Mouse (Mus musculus) CH12.LX (cell line): ENCODE results near the gene Cdhr1.

ENCODE experiments used
- BHLHE40 ChIP-seq: IDR thresholded peaks from 2 replicates; pipeline ENCODE4 v1.6.1; 2011; ENCODE audit warnings: mild to moderate bottlenecking, low read depth, low read length, improper control_type of control experiment
- CHD2 ChIP-seq: IDR thresholded peaks from 2 replicates; pipeline ENCODE4 v1.6.1; 2011; ENCODE audit warnings: low read length, improper control_type of control experiment
- CTCF ChIP-seq, 2 experiments: IDR thresholded peaks in 1 of 2; conservative IDR thresholded peaks in 1 of 2; 2 replicates each; pipeline ENCODE4 v1.5.1; 2011 to 2012; ENCODE audit warnings: low read depth in 2 of 2, low read length in 2 of 2, improper control_type of control experiment in 1 of 2, inconsistent platforms in 1 of 2, mild to moderate bottlenecking in 1 of 2, moderate library complexity in 1 of 2
- EP300 ChIP-seq: IDR thresholded peaks from 2 replicates; pipeline ENCODE4 v1.6.1; 2011; ENCODE audit warnings: low read length, improper control_type of control experiment
- GABPA ChIP-seq: IDR thresholded peaks from 2 replicates; pipeline ENCODE4 v1.6.1; 2012; ENCODE audit warnings: low read depth, low read length, improper control_type of control experiment, inconsistent platforms; ENCODE audit not compliant: insufficient replicate concordance
- HCFC1 ChIP-seq: IDR thresholded peaks from 2 replicates; pipeline ENCODE4 v1.6.1; 2012; ENCODE audit warnings: low read depth, mild to moderate bottlenecking, inconsistent platforms, low read length, improper control_type of control experiment
- MAZ ChIP-seq: IDR thresholded peaks from 2 replicates; pipeline ENCODE4 v1.6.1; 2012; ENCODE audit warnings: low read depth, mild to moderate bottlenecking, inconsistent platforms, low read length, improper control_type of control experiment, moderate library complexity
- NELFE ChIP-seq: IDR thresholded peaks from 2 replicates; pipeline ENCODE4 v1.6.1; 2011; ENCODE audit warnings: low read depth, low read length, improper control_type of control experiment
- POLR2A ChIP-seq: IDR thresholded peaks from 2 replicates; pipeline ENCODE4 v1.6.1; 2011; ENCODE audit warnings: low read depth, mild to moderate bottlenecking, improper control_type of control experiment, low read length
- RAD21 ChIP-seq: IDR thresholded peaks from 2 replicates; pipeline ENCODE4 v1.6.1; 2011; ENCODE audit warnings: low read depth, mild to moderate bottlenecking, low read length, improper control_type of control experiment, moderate library complexity
- RCOR1 ChIP-seq: conservative IDR thresholded peaks from 2 replicates; pipeline ENCODE4 v1.6.1; 2012; ENCODE audit warnings: low read depth, mild to moderate bottlenecking, inconsistent platforms, low read length, improper control_type of control experiment
- UBTF ChIP-seq: IDR thresholded peaks from 2 replicates; pipeline ENCODE4 v1.6.1; 2012; ENCODE audit warnings: low read depth, mild to moderate bottlenecking, inconsistent platforms, low read length, improper control_type of control experiment, moderate library complexity
- USF1 ChIP-seq: IDR thresholded peaks from 2 replicates; pipeline ENCODE4 v1.6.1; 2014; ENCODE audit warnings: low read depth, mild to moderate bottlenecking, inconsistent platforms, low read length, improper control_type of control experiment

GRCm38 (mm10) chr14:37027951-37028350 is 70.2 kb downstream of the Cdhr1 start:
- TF ChIP-seq CTCF (conservative IDR thresholded peaks at IDR 0.05 in 1 of 2, IDR thresholded peaks at IDR 0.05 in 1 of 2; ENCODE audit: low read depth in 2 of 2, low read length in 2 of 2), result no peak
- no peak for TF ChIP-seq CHD2
- TF ChIP-seq UBTF, result no peak
- no peak for TF ChIP-seq RCOR1
- TF ChIP-seq POLR2A, result no peak
- TF ChIP-seq MAZ, result no peak
- TF ChIP-seq EP300, result no peak
- no peak for TF ChIP-seq HCFC1
- no peak for TF ChIP-seq GABPA
- TF ChIP-seq USF1, result no peak
- TF ChIP-seq RAD21, result no peak
- TF ChIP-seq BHLHE40, result no peak
- TF ChIP-seq NELFE, result no peak
